Mouse (Mus musculus) liver, adult (tissue): ENCODE data around the gene Nhsl2.
A peak's percentile ranks its signal among the peaks of the same experiment; 100 is the strongest.

ENCODE experiments used
- GATA4 ChIP-seq: IDR thresholded peaks from 2 replicates; pipeline ENCODE4 v1.6.1; 2014; ENCODE audit warnings: mild to moderate bottlenecking, low read length; ENCODE audit not compliant: insufficient replicate concordance

The Nhsl2 gene

GRCm38 (mm10) chrX:101889384-101889783 lies 40.2 kb downstream of the Nhsl2 start:
- TF ChIP-seq GATA4: no peak

- no peak for TF ChIP-seq GATA4
Observed at GRCm38 (mm10) chrX:101889813-101890469, 40.8 kb downstream of the Nhsl2 start.

- no peak for TF ChIP-seq GATA4
Observed at GRCm38 (mm10) chrX:101893796-101894195, 44.6 kb downstream of the Nhsl2 start.

GRCm38 (mm10) chrX:101898341-101898740 lies 49.2 kb downstream of the Nhsl2 start:
- TF ChIP-seq GATA4: 0 out of 2 replicates have a peak, but pooled peaks have one; percentile 14

- TF ChIP-seq GATA4: no peak
Observed at GRCm38 (mm10) chrX:101901806-101902490, 52.8 kb downstream of the Nhsl2 start.

GRCm38 (mm10) chrX:101902597-101902996 lies 53.4 kb downstream of the Nhsl2 start:
- no peak for TF ChIP-seq GATA4

GRCm38 (mm10) chrX:101907301-101907700 lies 58.1 kb downstream of the Nhsl2 start:
- TF ChIP-seq GATA4: no peak

GRCm38 (mm10) chrX:101929131-101929530 lies 79.9 kb downstream of the Nhsl2 start:
- TF ChIP-seq GATA4: no peak

GRCm38 (mm10) chrX:101930301-101930700 lies 81.1 kb downstream of the Nhsl2 start:
- TF ChIP-seq GATA4: no peak

GRCm38 (mm10) chrX:101931016-101931415 lies 81.8 kb downstream of the Nhsl2 start:
- TF ChIP-seq GATA4: no peak

- no peak for TF ChIP-seq GATA4
Observed at GRCm38 (mm10) chrX:101932244-101932643, 83.1 kb downstream of the Nhsl2 start.

GRCm38 (mm10) chrX:101933346-101933745 lies 84.2 kb downstream of the Nhsl2 start:
- TF ChIP-seq GATA4: no peak

- TF ChIP-seq GATA4: no peak
Observed at GRCm38 (mm10) chrX:101935291-101935840, 86.2 kb downstream of the Nhsl2 start.

- TF ChIP-seq GATA4: no peak
Observed at GRCm38 (mm10) chrX:101939486-101939885, 90.3 kb downstream of the Nhsl2 start.

GRCm38 (mm10) chrX:101942461-101942896 lies 93.3 kb downstream of the Nhsl2 start:
- TF ChIP-seq GATA4: no peak

GRCm38 (mm10) chrX:101943743-101944142 lies 94.6 kb downstream of the Nhsl2 start:
- no peak for TF ChIP-seq GATA4
